Mouse (Mus musculus): ENCODE data around the gene Il23r.

GRCm38 (mm10) chr6:67421761-67422160 lies 69.9 kb downstream of the Il23r start:
- no peak for TF ChIP-seq CTCF (conservative IDR thresholded peaks at IDR 0.05 in 1 of 2, IDR thresholded peaks at IDR 0.05 in 1 of 2; ENCODE audit: low read depth in 2 of 2, low read length in 2 of 2)
- TF ChIP-seq NELFE (IDR thresholded peaks at IDR 0.05; ENCODE audit: low read depth, low read length), result no peak
- no peak for TF ChIP-seq CHD2 (IDR thresholded peaks at IDR 0.05; ENCODE audit: low read length)
- TF ChIP-seq SIN3A (IDR thresholded peaks at IDR 0.05; ENCODE audit: low read length), result no peak
- no peak for TF ChIP-seq USF2 (conservative IDR thresholded peaks at IDR 0.05; ENCODE audit: low read depth, low read length)

All from CH12.LX (cell line).